Mouse (Mus musculus) midbrain, embryonic 10.5 days (tissue): ENCODE results near the gene Rad23a. TPM values are rescaled to one million over a fixed set of nuclear protein-coding genes. Genes with fewer than 3 reads are reported as not detected.

Source experiments
- DNase-seq: peaks from one replicate; pipeline ENCODE4 v3.0.0-alpha.2; 2017; ENCODE audit warnings: low spot score
- H3K27ac ChIP-seq: fragments of 300-500 bp; sonication (generic); replicated peaks from 2 replicates; pipeline ENCODE4 v1.5.1; 2016; ENCODE audit warnings: mild to moderate bottlenecking
- H3K27me3 ChIP-seq: fragments of 300-500 bp; sonication (generic); 2 replicates; pipeline ENCODE4 v1.6.1; 2016; ENCODE audit warnings: low read depth, mild to moderate bottlenecking; ENCODE audit not compliant: poor library complexity, severe bottlenecking
- H3K36me3 ChIP-seq: fragments of 300-500 bp; sonication (generic); 2 replicates; pipeline ENCODE4 v1.6.1; 2016; ENCODE audit warnings: mild to moderate bottlenecking, moderate library complexity
- H3K4me1 ChIP-seq: fragments of 300-500 bp; sonication (generic); 2 replicates; pipeline ENCODE4 v1.6.1; 2016
- H3K4me3 ChIP-seq: fragments of 300-500 bp; sonication (generic); 2 replicates; pipeline ENCODE4 v1.5.1; 2016; ENCODE audit warnings: mild to moderate bottlenecking, moderate library complexity
- H3K9me3 ChIP-seq: fragments of 300-500 bp; sonication (generic); replicated peaks from 2 replicates; pipeline ENCODE4 v1.6.1; 2016; ENCODE audit warnings: mild to moderate bottlenecking
- WGBS: fragments of 180-500 bp; shearing (Covaris S2); methylation state at CpG from one replicate; pipeline ENCODE4 v1.1.7; 2016; 5-methylcytosine and 5-hydroxymethylcytosine counted together
- polyA plus RNA-seq: library from polyadenylated mRNA; unstranded; fragments of >200 nt; fragmentation: Nextera tagmentation; extraction: Ambion mirVana; gene quantifications from 2 replicates; pipeline ENCODE4 v1.2.1, GENCODE M21; 2016

Rad23a gene
- polyA plus RNA-seq, 1 experiment from 2014 or later, result 124 TPM

DNA sequence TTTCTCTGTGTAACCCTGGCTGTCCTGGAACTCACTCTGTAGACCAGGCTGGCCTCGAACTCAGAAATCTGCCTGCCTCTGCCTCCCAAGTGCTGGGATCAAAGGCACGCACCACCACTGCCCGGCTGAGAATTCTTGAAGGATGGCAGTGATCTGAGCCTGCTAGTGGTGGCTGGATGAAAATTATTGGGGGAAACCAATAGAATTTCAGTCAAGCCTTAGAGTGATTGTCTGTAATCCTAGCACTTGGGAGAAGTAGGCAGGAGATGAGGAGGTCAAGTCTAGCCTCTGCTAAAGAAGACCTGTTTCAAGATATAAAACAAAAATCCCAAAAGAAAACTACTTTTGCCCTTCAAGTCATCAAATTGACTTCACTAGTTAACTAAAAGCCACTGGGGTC, 16.0 kb upstream of the Rad23a start:
- peak overlapping the region; percentile 93 for H3K27ac ChIP-seq
- H3K27me3 ChIP-seq, result no peaks in the 10 kb centered on the region; the same call in 1 of the 2 replicates
- 93% methylated on average over 3 of the region's 3 CpGs for whole genome bisulfite sequencing
- peaks cover 29% of the 10 kb centered on the region for H3K36me3 ChIP-seq
- no peak for DNase-seq
- peaks cover 13% of the 10 kb centered on the region for H3K4me1 ChIP-seq
- H3K4me3 ChIP-seq, result peak overlapping the region; percentile 87
- H3K9me3 ChIP-seq, result no peaks in the 10 kb centered on the region

DNA sequence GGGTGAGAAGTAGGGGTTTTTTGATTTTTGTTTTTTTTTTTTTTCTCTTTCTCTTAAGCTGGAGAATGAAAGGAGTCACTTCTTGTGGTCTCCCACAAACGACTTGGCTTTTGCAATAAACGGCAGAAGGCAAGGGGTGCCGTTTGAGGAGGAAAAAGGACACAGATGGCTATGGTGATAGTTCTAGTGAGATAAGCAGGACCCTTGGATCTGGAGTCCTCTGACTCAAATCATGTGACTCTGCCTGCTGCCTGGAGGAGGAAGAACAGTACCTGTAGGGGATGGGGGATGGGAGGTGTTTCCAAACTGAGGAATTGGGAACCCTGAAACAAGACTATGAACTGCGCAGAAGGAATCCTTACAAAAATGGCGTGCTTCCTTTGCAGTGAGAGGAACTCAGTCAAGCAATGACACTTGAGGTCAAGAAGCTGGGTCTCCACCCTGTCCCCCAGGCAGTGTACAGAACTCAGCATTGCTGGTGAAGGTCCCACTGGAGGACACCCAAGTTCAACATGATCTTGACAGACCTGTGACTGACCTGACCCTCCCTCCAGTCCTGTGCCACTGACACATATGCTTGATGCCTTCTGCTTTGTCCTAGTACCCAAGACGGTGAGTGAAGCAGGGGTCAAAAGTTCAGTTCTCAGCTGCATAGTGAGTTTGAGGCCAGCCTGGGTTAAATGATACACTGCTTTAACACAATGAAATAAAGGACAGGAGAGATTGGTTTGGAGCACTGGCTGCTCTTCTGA, 7.4 kb upstream of the Rad23a start:
- Histone ChIP-seq H3K9me3 (no peaks in the 10 kb centered on the region), H3K27me3 (no peaks in the 10 kb centered on the region), H3K36me3 (peaks cover 31% of the 10 kb centered on the region), H3K4me1 (peaks cover 38% of the 10 kb centered on the region), H3K27ac (peak overlapping the region; percentile 96), H3K4me3 (peak overlapping the region; percentile 94)
- DNase-seq, result no peak
- 61% methylated on average over 6 of the region's 6 CpGs for WGBS

DNA sequence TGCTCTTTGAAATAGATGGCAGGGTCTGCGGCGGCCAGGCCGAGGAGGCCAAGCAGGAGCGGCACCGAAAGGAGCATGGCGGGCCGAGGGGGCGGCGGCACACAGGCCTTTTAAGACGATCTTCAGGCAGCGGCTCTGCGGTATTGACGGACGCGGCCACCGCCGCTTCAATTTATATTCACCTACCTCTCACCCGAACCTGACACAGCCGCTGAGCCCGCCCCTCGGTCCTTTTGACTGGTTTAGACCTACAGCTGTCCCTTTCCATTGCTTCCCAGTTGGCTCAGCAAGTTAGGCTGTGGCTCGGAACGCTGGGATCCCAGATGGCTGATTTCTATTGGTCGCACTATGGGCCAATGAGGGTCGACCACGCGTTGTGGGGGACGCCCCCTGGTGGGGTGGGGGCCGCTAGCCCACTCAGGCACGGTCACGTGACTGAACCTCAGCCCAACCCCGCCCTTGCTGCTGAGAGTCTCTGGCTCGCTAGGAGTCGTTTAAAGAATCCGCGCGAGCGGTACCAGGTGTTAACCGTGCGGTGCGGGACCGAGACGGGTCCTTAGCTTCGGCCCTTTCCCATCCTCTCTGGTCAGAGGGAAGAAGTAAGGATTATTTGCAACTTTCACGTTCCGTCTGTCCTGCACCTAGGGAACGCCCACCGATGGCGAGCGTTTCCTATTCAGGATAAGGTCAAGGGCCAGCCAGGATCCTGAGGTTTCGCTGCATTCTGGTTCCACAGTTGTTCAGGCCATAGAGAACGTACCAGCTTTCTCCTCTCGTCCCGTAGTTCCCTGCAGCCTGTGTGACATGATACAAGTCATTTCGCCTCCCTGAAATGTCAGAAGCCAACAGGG, 6.5 kb upstream of the Rad23a start, which contains the start of gene Calr:
TSS of gene Calr (minus strand) at position 213 of the 851 bp plus-strand sequence.
- DNase-seq, result peak; percentile 100
- WGBS, result under 1% methylated on average over 55 of the region's 55 CpGs
- H3K27ac ChIP-seq, result peak within 1 kb of the TSS; percentile 96
- H3K36me3 ChIP-seq, result peaks cover 40% of the 10 kb centered on the region
- H3K4me3 ChIP-seq, result peak within 1 kb of the TSS; percentile 94
- no peaks in the 10 kb centered on the region for H3K27me3 ChIP-seq
- peaks cover 42% of the 10 kb centered on the region for H3K4me1 ChIP-seq
- no peaks in the 10 kb centered on the region for H3K9me3 ChIP-seq

DNA sequence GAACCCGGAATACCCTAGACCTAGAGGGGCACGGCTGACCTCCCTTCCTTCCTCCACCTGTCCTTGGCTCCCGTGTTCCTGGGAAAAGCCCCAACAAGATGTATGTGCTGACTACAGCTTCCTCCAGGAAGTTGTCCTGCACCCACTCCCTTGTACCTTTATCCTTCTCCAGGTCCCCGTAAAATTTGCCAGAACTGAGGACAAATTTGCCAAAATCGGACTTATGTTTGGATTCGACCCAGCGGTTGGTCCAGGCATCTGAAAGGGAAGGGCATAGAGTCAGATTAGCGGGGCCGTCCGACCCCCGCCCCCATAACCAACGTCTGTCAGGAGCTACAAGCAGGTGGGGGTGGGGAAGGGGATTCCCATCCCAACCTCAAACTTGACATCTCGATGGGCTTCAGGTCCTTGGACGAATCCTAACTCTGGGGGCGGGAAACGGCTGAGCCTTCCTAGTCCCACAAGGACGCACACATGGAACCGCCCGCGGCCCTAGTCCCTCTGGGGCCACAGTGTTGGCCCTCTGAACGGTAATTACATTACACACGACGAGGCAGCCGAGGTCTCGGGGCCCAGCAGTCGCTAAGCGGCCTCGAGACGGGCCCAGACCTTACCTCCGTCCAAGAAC, 5.7 kb upstream of the Rad23a start:
- WGBS, result under 1% methylated on average over 30 of the region's 30 CpGs
- peaks cover 42% of the 10 kb centered on the region for H3K4me1 ChIP-seq
- peaks cover 47% of the 10 kb centered on the region for H3K36me3 ChIP-seq
- peak overlapping the region; percentile 94 for H3K4me3 ChIP-seq
- no peaks in the 10 kb centered on the region for H3K9me3 ChIP-seq
- DNase-seq, result no peak
- peak overlapping the region; percentile 96 for H3K27ac ChIP-seq
- no peaks in the 10 kb centered on the region for H3K27me3 ChIP-seq

DNA sequence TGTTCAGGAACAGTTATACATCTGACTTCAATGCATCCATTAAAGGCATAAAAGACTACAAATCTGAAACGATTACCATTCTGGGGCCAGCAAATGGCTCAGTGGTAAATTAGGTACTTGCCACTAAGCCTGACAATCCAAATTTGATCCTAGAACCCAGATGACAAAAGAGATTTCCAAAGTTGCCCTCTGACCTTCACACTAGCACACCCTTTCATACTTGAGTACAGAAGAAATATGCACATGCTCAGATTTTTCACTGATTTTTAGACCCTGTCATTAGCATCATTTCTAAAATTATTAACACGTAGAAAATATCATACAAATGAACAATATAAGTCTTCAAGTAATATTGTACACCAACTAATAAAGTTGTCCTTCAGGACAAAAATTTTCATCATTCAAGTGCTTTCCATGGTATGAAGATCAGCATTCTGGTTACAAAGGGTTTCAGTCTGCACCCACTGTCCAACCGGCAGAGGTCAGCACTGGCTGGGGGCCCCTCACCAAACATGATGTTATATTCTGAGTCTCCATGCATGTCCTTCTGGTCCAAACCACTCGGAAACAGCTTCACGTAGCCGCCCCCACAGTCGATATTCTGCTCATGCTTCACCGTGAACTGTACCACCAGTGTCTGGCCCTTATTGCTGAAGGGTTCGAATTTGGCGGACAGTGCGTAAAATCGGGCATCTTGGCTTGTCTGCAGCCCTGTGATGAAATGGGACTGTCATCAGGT, 5.1 kb upstream of the Rad23a start:
- peak overlapping the region; percentile 94 for H3K4me3 ChIP-seq
- peaks cover 42% of the 10 kb centered on the region for H3K4me1 ChIP-seq
- peak overlapping the region; percentile 96 for H3K27ac ChIP-seq
- no peaks in the 10 kb centered on the region for H3K27me3 ChIP-seq
- peak; percentile 52 for DNase-seq
- no peaks in the 10 kb centered on the region for H3K9me3 ChIP-seq
- WGBS, result 28% methylated on average over 12 of the region's 12 CpGs
- H3K36me3 ChIP-seq, result peaks cover 50% of the 10 kb centered on the region

DNA sequence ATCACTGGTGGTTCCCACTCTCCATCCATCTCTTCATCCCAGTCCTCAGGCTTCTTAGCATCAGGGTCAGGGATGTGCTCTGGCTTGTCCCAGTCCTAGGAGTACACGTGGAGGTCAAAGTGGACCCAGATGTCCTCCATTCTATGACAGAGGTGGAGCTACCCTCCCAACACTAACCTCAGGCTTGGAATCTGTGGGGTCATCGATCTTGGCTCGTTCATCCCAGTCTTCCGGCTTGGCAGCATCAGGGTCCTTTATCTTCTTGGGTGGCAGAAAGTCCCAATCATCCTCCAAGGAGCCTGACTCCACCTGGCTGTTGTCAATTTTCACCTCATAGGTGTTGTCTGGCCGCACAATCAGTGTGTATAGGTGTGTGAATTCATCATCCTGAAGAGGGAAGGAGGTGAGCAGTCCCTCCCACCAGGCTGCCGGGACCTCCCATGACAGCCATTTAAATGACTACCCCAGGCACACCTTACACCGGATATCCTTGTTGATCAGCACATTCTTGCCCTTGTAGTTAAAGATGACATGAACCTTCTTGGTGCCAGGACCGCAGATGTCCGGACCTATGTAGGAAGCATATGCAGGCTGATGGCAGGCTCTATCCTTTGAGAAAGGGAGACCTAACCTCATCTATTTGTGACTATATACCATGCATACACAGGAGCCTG, 4.1 kb upstream of the Rad23a start:
- 92% methylated on average over 9 of the region's 9 CpGs for WGBS
- H3K27me3 ChIP-seq, result no peaks in the 10 kb centered on the region
- no peak for DNase-seq
- H3K36me3 ChIP-seq, result peaks cover 50% of the 10 kb centered on the region
- peak overlapping the region; percentile 94 for H3K4me3 ChIP-seq
- no peak overlapping the region for H3K27ac ChIP-seq
- no peaks in the 10 kb centered on the region for H3K9me3 ChIP-seq
- peaks cover 50% of the 10 kb centered on the region for H3K4me1 ChIP-seq

DNA sequence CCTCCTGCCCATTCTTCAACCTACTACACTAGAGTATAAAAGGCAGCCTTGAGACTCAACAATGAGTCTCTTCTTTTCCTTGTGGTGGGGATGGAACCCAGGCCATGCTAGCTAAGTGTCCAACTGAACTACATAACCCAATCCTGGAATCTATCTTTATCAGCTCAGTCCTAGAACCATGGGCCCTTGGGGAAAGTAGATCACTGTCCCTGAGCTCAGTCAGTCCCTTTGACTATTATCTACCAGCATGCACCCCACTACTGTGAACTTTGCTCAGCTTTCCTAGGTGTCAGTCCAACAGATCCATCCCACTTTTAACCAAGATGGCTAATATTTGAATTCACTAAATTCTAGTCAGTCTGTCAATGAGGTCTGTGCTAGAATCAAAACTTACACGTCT, 1.0 kb upstream of the Rad23a start:
- Histone ChIP-seq H3K4me3 (no peak overlapping the region), H3K9me3 (no peaks in the 10 kb centered on the region), H3K27ac (no peak overlapping the region), H3K27me3 (no peaks in the 10 kb centered on the region), H3K36me3 (peaks cover 78% of the 10 kb centered on the region), H3K4me1 (peaks cover 62% of the 10 kb centered on the region)
- 85% methylated on average over 1 of the region's 1 CpGs for WGBS
- no peak for DNase-seq

DNA sequence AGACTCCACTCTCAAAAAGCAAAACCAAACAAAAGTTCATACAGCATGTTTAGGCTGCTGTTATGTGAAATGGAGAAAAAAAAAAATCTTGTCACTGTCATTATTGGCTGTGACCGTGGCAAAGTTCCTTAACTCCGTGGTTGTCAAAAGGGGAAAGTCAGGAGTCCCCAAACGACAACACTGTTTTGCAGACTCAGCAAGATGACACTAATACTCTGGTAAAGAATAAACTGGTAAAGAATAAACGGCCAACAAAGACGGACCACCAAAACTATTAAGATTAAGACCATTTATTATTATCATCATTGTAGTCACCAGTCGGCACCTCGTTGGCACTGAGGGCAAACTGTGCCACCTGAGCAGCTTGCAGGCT, 604 bp downstream of the Rad23a start:
- DNase-seq, result no peak
- H3K4me1 ChIP-seq, result peaks cover 56% of the 10 kb centered on the region
- 6% methylated on average over 7 of the region's 7 CpGs for WGBS

DNA sequence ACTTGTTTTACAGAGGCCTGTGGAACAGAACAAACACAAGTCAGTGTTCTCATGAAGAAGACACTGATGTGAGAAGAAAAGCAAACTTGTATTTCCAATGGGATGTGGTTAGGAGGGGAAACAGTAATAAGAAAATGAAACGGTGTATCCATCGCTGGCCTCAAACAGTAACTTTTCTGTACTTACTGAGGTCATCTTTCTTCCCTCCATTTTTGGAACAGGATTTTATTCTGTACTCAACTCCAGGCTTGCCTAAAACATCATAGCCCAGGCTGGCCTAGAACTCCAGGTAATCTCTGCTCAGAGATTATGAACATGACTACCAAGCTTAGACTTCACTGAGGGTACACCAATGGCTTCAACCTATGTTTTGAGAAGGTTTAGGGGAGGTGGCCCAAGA, 1.1 kb downstream of the Rad23a start:
- Histone ChIP-seq H3K27me3 (no peaks in the 10 kb centered on the region), H3K27ac (peak overlapping the region; percentile 97; the same call in 1 of the 2 replicates), H3K36me3 (peaks cover 83% of the 10 kb centered on the region), H3K4me3 (peak overlapping the region; percentile 92), H3K9me3 (no peaks in the 10 kb centered on the region), H3K4me1 (peaks cover 51% of the 10 kb centered on the region)
- WGBS, result 95% methylated on average over 2 of the region's 2 CpGs
- no peak for DNase-seq

More for the DNA sequence above, 604 bp downstream of the Rad23a start:
- Histone ChIP-seq H3K9me3 (no peaks in the 10 kb centered on the region), H3K27me3 (no peaks in the 10 kb centered on the region), H3K27ac (peak overlapping the region; percentile 97), H3K4me3 (peak overlapping the region; percentile 92), H3K36me3 (peaks cover 83% of the 10 kb centered on the region)

DNA sequence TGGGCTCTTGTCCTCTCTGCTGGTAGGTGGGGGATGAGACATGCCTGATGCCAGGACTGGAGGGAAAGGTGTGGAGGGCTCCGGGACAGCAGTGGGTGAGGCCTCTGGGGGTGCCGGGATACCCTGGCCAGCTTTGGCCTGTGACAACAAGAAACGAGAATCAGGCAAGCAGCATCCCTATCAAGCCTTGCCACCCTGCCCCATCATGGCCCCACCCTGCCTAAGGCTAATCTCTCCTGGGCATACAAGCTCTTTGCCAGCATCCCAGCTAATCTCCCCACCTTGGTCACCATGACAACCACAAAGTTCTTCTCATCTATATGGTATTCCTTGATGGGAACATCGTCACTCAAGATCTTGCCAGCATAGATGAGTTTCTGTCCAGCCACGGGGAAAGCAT, 2.0 kb downstream of the Rad23a start:
- WGBS, result 88% methylated on average over 5 of the region's 5 CpGs
- Histone ChIP-seq H3K4me1 (peaks cover 44% of the 10 kb centered on the region), H3K27me3 (no peaks in the 10 kb centered on the region), H3K4me3 (no peak overlapping the region), H3K27ac (no peak overlapping the region), H3K36me3 (peaks cover 83% of the 10 kb centered on the region), H3K9me3 (no peaks in the 10 kb centered on the region)
- no peak for DNase-seq

DNA sequence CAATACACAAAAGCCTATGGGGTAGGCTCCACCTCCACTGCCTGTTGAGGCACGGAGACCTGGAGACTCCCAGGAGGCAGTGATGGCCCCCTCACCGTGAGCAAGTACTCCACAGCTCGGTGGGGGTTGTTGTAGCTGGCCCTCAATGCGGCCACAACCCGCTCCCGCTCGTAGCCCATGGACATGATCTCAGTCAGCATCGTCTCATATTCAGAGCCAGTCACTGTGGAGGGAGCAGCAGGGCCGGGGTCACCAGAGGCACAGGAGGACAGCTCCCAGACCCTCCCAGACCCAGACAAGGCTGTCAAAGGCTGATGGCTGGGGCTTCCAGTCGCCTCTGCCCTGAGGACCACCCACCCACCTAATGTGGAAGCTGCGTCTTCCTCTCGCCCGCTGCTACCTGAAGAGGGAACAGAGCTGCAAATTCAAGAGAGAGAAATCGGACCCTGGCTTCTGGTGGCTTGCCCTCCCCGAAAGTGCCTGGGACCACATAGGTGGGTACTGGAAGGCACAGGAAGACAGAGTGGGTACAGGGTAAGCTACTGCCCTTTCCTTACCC, 2.5 kb downstream of the Rad23a start:
- H3K36me3 ChIP-seq, result peaks cover 80% of the 10 kb centered on the region
- H3K9me3 ChIP-seq, result no peaks in the 10 kb centered on the region
- WGBS, result 88% methylated on average over 15 of the region's 15 CpGs
- H3K4me3 ChIP-seq, result 0 out of 2 replicates have a peak overlapping the region, but pooled peaks have one; percentile 26
- H3K4me1 ChIP-seq, result peaks cover 44% of the 10 kb centered on the region
- H3K27me3 ChIP-seq, result no peaks in the 10 kb centered on the region
- DNase-seq, result no peak
- H3K27ac ChIP-seq, result no peak overlapping the region
